Mouse (Mus musculus) limb, embryonic 10.5 days (tissue): ENCODE results near the gene Zbed6. TPM values are rescaled to one million over a fixed set of nuclear protein-coding genes. Genes with fewer than 3 reads are reported as not detected.
"Not testable (repeated sequence)": the region's sequence is repeated elsewhere in the genome, so short reads cannot be mapped to it uniquely, and the experiment has no call there.

Source experiments
- DNase-seq: peaks from one replicate; pipeline ENCODE4 v3.0.0-alpha.2; 2017; ENCODE audit warnings: low spot score
- H3K27ac ChIP-seq: fragments of 300-500 bp; sonication (generic); 2 replicates; pipeline ENCODE4 v1.5.1; 2016; ENCODE audit warnings: mild to moderate bottlenecking
- H3K27me3 ChIP-seq: fragments of 300-500 bp; sonication (generic); 2 replicates; pipeline ENCODE4 v1.6.1; 2016; ENCODE audit warnings: low read depth, mild to moderate bottlenecking; ENCODE audit not compliant: poor library complexity, severe bottlenecking
- H3K36me3 ChIP-seq: fragments of 300-500 bp; sonication (generic); 2 replicates; pipeline ENCODE4 v1.6.1; 2016; ENCODE audit warnings: mild to moderate bottlenecking, moderate library complexity
- H3K4me1 ChIP-seq: fragments of 300-500 bp; sonication (generic); 2 replicates; pipeline ENCODE4 v1.6.1; 2016
- H3K4me3 ChIP-seq: fragments of 300-500 bp; sonication (generic); 2 replicates; pipeline ENCODE4 v1.5.1; 2016; ENCODE audit warnings: mild to moderate bottlenecking, moderate library complexity
- H3K9me3 ChIP-seq: fragments of 300-500 bp; sonication (generic); replicated peaks from 2 replicates; pipeline ENCODE4 v1.6.1; 2016; ENCODE audit warnings: mild to moderate bottlenecking
- WGBS: fragments of 180-500 bp; shearing (Covaris S2); methylation state at CpG from one replicate; pipeline ENCODE4 v1.1.7; 2016; 5-methylcytosine and 5-hydroxymethylcytosine counted together
- polyA plus RNA-seq: library from polyadenylated mRNA; unstranded; fragments of >200 nt; fragmentation: Nextera tagmentation; extraction: Ambion mirVana; gene quantifications from 2 replicates; pipeline ENCODE4 v1.2.1, GENCODE M21; 2016

The Zbed6 gene
- polyA plus RNA-seq, 1 experiment from 2014 or later, result not detected

DNA sequence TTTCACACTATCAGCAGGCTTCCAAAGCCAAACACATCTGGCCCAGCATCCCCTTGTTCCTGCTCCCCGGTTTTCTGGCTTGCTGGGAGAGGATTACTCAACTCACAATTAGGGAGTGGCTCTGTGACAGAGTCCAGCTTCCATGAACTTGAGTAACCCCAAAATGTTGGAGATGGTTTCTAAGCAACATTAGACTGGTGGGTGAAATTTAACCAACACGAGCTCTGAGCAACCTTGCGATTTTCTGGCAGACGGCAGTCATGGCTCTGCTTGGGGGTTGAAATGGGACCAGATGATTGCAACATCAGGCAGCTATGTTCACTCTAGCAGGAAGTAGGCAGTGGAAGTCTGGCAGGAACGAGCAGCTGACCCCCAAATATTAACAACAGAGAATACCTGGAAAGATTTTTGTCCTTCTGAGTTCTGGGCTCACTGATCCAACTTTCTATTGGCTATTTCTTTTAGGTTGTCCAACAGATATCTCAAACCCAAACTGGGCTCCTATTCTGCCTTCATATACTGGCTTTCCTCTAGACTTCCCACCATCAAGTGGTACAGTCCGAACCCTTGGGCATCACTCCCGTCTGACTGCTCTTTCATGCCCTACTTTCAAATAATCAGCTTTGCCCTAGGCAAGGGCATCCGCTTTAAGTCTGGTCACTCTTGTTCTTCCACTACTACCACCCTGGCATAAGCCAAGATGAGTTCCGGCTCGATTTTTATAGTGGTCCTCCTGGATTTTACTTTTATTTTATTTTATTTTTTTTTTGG, 25.2 kb upstream of the Zbed6 start:
- Histone ChIP-seq H3K36me3 (no peaks in the 10 kb centered on the region), H3K27me3 (no peaks in the 10 kb centered on the region), H3K27ac (no peak overlapping the region), H3K4me3 (no peak overlapping the region), H3K4me1 (peaks cover 12% of the 10 kb centered on the region), H3K9me3 (no peaks in the 10 kb centered on the region)
- no peak for DNase-seq
- WGBS, result 88% methylated on average over 10 of the region's 10 CpGs

GRCm38 (mm10) chr1:133671801-133672200, 11.1 kb upstream of the Zbed6 start:
- Histone ChIP-seq H3K9me3 (no peaks in the 10 kb centered on the region), H3K27me3 (no peaks in the 10 kb centered on the region), H3K4me3 (no peak overlapping the region), H3K4me1 (no peaks in the 10 kb centered on the region), H3K27ac (no peak overlapping the region), H3K36me3 (no peaks in the 10 kb centered on the region)
- no peak for DNase-seq
- WGBS, result 83% methylated on average over 3 of the region's 3 CpGs

DNA sequence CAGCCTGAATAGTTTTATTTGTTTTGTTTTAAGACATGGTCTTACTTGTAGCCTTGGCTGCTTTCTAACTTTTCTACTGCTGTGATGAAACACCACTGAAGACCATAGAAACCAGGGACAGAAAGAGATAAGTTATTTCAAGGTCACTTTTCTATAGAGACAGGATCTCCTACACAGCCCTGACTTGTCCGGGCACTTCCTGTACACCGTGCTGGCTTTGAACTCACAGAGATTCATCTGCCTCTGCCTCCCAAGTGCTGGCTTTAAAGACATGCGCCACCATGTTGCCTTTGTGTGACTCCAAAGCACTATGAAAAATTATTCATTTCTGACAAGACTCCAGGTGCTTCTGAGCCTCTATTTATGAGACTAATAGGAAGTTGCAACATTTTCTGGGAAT, 10.6 kb upstream of the Zbed6 start:
- H3K27ac ChIP-seq, result no peak overlapping the region
- H3K4me3 ChIP-seq, result no peak overlapping the region
- no peaks in the 10 kb centered on the region for H3K36me3 ChIP-seq
- no peaks in the 10 kb centered on the region for H3K9me3 ChIP-seq
- H3K4me1 ChIP-seq, result no peaks in the 10 kb centered on the region
- DNase-seq, result no peak
- H3K27me3 ChIP-seq, result no peaks in the 10 kb centered on the region
- 93% methylated on average over 3 of the region's 3 CpGs for WGBS

- Histone ChIP-seq H3K27me3 (no peaks in the 10 kb centered on the region), H3K36me3 (no peaks in the 10 kb centered on the region), H3K9me3 (no peaks in the 10 kb centered on the region), H3K4me1 (no peaks in the 10 kb centered on the region), H3K4me3 (no peak overlapping the region), H3K27ac (no peak overlapping the region)
- no peak for DNase-seq
- 84% methylated on average over 6 of the region's 6 CpGs for WGBS
Measured at GRCm38 (mm10) chr1:133670776-133671175, 10.1 kb upstream of the Zbed6 start.

DNA sequence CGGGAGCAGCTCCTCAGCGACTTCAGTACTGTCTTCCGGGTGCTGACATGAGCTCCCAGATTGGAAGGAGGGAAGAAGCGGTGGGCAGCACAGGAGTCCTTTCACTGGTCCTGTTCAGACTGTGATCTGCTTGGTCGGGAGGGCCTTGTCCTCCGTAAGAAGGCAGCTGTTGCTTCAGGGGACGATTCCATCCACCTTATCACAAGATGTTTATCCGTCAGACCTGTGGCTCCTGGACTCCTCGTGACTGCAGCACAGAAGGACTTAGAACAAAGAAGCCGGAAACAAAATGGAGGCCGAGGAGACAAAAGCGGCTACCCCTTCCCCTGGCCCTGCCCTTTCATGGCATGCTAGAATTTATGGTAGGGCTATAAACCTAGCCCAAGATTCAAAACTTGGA, 9.5 kb upstream of the Zbed6 start:
- Histone ChIP-seq H3K4me3 (no peak overlapping the region), H3K36me3 (no peaks in the 10 kb centered on the region), H3K4me1 (no peaks in the 10 kb centered on the region), H3K27ac (no peak overlapping the region), H3K9me3 (no peaks in the 10 kb centered on the region), H3K27me3 (no peaks in the 10 kb centered on the region)
- no peak for DNase-seq
- 84% methylated on average over 12 of the region's 12 CpGs for WGBS

DNA sequence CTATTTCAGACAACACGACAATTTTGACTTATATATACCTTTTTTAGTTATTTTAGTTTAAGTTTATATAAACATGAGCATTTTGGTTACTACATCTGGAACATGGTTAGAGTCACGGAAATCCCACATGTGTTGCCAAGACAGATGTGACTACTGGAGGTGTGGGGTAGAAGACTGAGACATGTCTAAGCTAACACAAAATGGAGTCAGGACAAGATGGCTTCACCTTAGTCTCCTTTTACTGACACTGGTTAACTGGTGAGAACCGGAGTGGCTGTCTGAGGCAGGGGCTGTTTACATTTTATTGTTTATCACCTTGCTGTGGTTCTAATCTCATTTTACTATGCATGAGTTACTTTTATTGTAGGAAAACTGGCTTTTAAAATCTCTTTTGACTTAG, 7.9 kb upstream of the Zbed6 start:
- no peaks in the 10 kb centered on the region for H3K36me3 ChIP-seq
- no peak for DNase-seq
- H3K27me3 ChIP-seq, result no peaks in the 10 kb centered on the region
- H3K27ac ChIP-seq, result no peak overlapping the region
- no peaks in the 10 kb centered on the region for H3K9me3 ChIP-seq
- 89% methylated on average over 3 of the region's 3 CpGs for WGBS
- no peak overlapping the region for H3K4me3 ChIP-seq
- no peaks in the 10 kb centered on the region for H3K4me1 ChIP-seq

DNA sequence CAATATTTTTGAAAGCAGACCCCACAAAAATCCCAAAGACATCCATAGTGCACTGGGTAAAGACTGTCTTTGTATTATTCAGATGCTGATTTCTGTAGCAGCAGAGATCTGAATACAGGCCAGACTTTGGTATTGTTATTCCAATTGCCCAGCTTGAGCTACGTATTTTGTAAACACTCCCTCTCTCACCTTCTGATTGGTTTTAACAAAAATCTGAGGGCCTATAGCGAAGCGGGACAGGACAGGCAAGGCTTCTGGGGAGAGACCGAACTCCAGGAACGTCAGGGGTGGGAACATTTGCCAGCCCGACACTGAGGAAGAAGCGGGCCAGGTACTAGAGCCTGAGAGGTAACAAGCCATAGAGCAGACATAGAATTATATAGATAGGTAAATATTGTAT, 7.0 kb upstream of the Zbed6 start:
- Histone ChIP-seq H3K9me3 (no peaks in the 10 kb centered on the region), H3K27ac (no peak overlapping the region), H3K27me3 (no peaks in the 10 kb centered on the region), H3K4me3 (no peak overlapping the region), H3K4me1 (no peaks in the 10 kb centered on the region), H3K36me3 (no peaks in the 10 kb centered on the region)
- 39% methylated on average over 7 of the region's 7 CpGs for WGBS
- no peak for DNase-seq

- DNase-seq, H3K9me3 ChIP-seq: not testable (repeated sequence)
- WGBS, result 78% methylated on average over 8 of the region's 8 CpGs
Measured at GRCm38 (mm10) chr1:133665713-133666112, 5.0 kb upstream of the Zbed6 start.

GRCm38 (mm10) chr1:133664203-133664970, 3.7 kb upstream of the Zbed6 start:
- H3K4me3 ChIP-seq, result no peak overlapping the region
- peaks cover 3% of the 10 kb centered on the region for H3K36me3 ChIP-seq
- WGBS, result 73% methylated on average over 11 of the region's 11 CpGs
- no peak for DNase-seq
- peaks cover 10% of the 10 kb centered on the region for H3K4me1 ChIP-seq
- H3K27me3 ChIP-seq, result no peaks in the 10 kb centered on the region
- H3K9me3 ChIP-seq, result no peaks in the 10 kb centered on the region
- H3K27ac ChIP-seq, result no peak overlapping the region

More at GRCm38 (mm10) chr1:133665713-133666112, 5.0 kb upstream of the Zbed6 start:
- H3K27ac ChIP-seq, H3K4me3 ChIP-seq, H3K27me3 ChIP-seq, H3K36me3 ChIP-seq, H3K4me1 ChIP-seq: not testable (repeated sequence)

DNA sequence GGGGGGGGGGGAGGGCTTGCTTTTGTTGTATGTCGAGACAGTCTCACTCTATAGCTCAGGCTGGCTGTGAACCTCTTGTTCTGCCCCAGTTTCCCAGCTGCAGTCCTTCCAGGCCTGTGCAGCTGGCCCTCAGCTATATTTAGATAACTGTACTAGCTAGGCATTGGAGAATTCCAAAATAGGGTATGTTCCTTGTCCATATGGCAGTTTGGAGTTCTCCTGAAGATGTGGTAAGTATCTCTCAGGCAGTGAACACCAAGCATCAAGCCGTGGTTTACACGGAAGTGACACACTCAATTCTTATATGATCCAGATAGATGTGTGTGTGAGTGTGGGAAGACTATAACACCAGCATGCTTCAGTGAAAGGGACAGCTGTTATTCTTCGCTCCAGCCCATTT, 2.7 kb upstream of the Zbed6 start:
- peaks cover 13% of the 10 kb centered on the region for H3K4me1 ChIP-seq
- no peaks in the 10 kb centered on the region for H3K27me3 ChIP-seq
- no peak overlapping the region for H3K4me3 ChIP-seq
- H3K36me3 ChIP-seq, result peaks cover 13% of the 10 kb centered on the region
- H3K9me3 ChIP-seq, result no peaks in the 10 kb centered on the region
- DNase-seq, result no peak
- 83% methylated on average over 4 of the region's 4 CpGs for WGBS
- H3K27ac ChIP-seq, result no peak overlapping the region

GRCm38 (mm10) chr1:133662941-133663340, 2.3 kb upstream of the Zbed6 start:
- Histone ChIP-seq H3K4me1 (peaks cover 18% of the 10 kb centered on the region), H3K36me3 (peaks cover 18% of the 10 kb centered on the region), H3K27me3 (no peaks in the 10 kb centered on the region), H3K4me3 (no peak overlapping the region), H3K9me3 (no peaks in the 10 kb centered on the region), H3K27ac (no peak overlapping the region)
- whole genome bisulfite sequencing, result 97% methylated on average over 7 of the region's 7 CpGs
- DNase-seq, result no peak

- 3% methylated on average over 26 of the region's 26 CpGs for WGBS
- H3K27ac ChIP-seq, result peak within 1 kb of the TSS; percentile 97
- DNase-seq, result peak; percentile 90
- peaks cover 32% of the 10 kb centered on the region for H3K4me1 ChIP-seq
- H3K9me3 ChIP-seq, result no peaks in the 10 kb centered on the region
- peak within 1 kb of the TSS; percentile 89 for H3K4me3 ChIP-seq
- H3K36me3 ChIP-seq, result peaks cover 34% of the 10 kb centered on the region
- H3K27me3 ChIP-seq, result no peaks in the 10 kb centered on the region
Measured at GRCm38 (mm10) chr1:133661203-133661933, 683 bp upstream of the Zbed6 start, which contains the start of gene Gm38394. Gene Gm38394, minus strand, starts transcription at chr1:133661318.

GRCm38 (mm10) chr1:133658878-133659277, 1.8 kb downstream of the Zbed6 start:
- no peaks in the 10 kb centered on the region for H3K27me3 ChIP-seq
- no peak for DNase-seq
- H3K27ac ChIP-seq, result no peak overlapping the region
- no peak overlapping the region for H3K4me3 ChIP-seq
- WGBS, result 92% methylated on average over 3 of the region's 3 CpGs
- no peaks in the 10 kb centered on the region for H3K9me3 ChIP-seq
- H3K4me1 ChIP-seq, result peaks cover 32% of the 10 kb centered on the region
- peaks cover 49% of the 10 kb centered on the region for H3K36me3 ChIP-seq
